Mouse (Mus musculus) limb, embryonic 10.5 days (tissue): ENCODE measurements around the gene Echs1. TPM values are rescaled to one million over a fixed set of nuclear protein-coding genes. Genes with fewer than 3 reads are reported as not detected.

ENCODE experiments used
- DNase-seq: peaks from one replicate; pipeline ENCODE4 v3.0.0-alpha.2; 2017; ENCODE audit warnings: low spot score
- H3K27ac ChIP-seq: fragments of 300-500 bp; sonication (generic); 2 replicates; pipeline ENCODE4 v1.5.1; 2016; ENCODE audit warnings: mild to moderate bottlenecking
- H3K27me3 ChIP-seq: fragments of 300-500 bp; sonication (generic); 2 replicates; pipeline ENCODE4 v1.6.1; 2016; ENCODE audit warnings: low read depth, mild to moderate bottlenecking; ENCODE audit not compliant: poor library complexity, severe bottlenecking
- H3K36me3 ChIP-seq: fragments of 300-500 bp; sonication (generic); 2 replicates; pipeline ENCODE4 v1.6.1; 2016; ENCODE audit warnings: mild to moderate bottlenecking, moderate library complexity
- H3K4me1 ChIP-seq: fragments of 300-500 bp; sonication (generic); 2 replicates; pipeline ENCODE4 v1.6.1; 2016
- H3K4me3 ChIP-seq: fragments of 300-500 bp; sonication (generic); 2 replicates; pipeline ENCODE4 v1.5.1; 2016; ENCODE audit warnings: mild to moderate bottlenecking, moderate library complexity
- H3K9me3 ChIP-seq: fragments of 300-500 bp; sonication (generic); replicated peaks from 2 replicates; pipeline ENCODE4 v1.6.1; 2016; ENCODE audit warnings: mild to moderate bottlenecking
- WGBS: fragments of 180-500 bp; shearing (Covaris S2); methylation state at CpG from one replicate; pipeline ENCODE4 v1.1.7; 2016; 5-methylcytosine and 5-hydroxymethylcytosine counted together
- polyA plus RNA-seq: library from polyadenylated mRNA; unstranded; fragments of >200 nt; fragmentation: Nextera tagmentation; extraction: Ambion mirVana; gene quantifications from 2 replicates; pipeline ENCODE4 v1.2.1, GENCODE M21; 2016

Echs1 gene
- polyA plus RNA-seq, 1 experiment from 2014 or later, result 174 TPM

- no peaks in the 10 kb centered on the region for H3K9me3 ChIP-seq
- H3K27ac ChIP-seq, result no peak overlapping the region
- H3K36me3 ChIP-seq, result no peaks in the 10 kb centered on the region
- DNase-seq, result no peak
- no peak overlapping the region for H3K4me3 ChIP-seq
- H3K27me3 ChIP-seq, result peaks cover 51% of the 10 kb centered on the region
- H3K4me1 ChIP-seq, result peaks cover 24% of the 10 kb centered on the region
- WGBS, result 81% methylated on average over 6 of the region's 6 CpGs
Observed at GRCm38 (mm10) chr7:140077698-140078097, 38.6 kb downstream of the Echs1 start.

- Histone ChIP-seq H3K27me3 (peaks cover 44% of the 10 kb centered on the region), H3K36me3 (no peaks in the 10 kb centered on the region), H3K27ac (peak overlapping the region; percentile 75), H3K4me3 (peak overlapping the region; percentile 45), H3K4me1 (peaks cover 9% of the 10 kb centered on the region), H3K9me3 (no peaks in the 10 kb centered on the region)
- DNase-seq, result peak; percentile 49
- 34% methylated on average over 39 of the region's 39 CpGs for WGBS
Observed at GRCm38 (mm10) chr7:140070042-140070711, 46.1 kb downstream of the Echs1 start.

GRCm38 (mm10) chr7:140067397-140067796 is 48.9 kb downstream of the Echs1 start:
- no peaks in the 10 kb centered on the region for H3K36me3 ChIP-seq
- DNase-seq, result no peak
- H3K4me3 ChIP-seq, result no peak overlapping the region
- H3K27me3 ChIP-seq, result peaks cover 62% of the 10 kb centered on the region
- 74% methylated on average over 6 of the region's 6 CpGs for WGBS
- H3K4me1 ChIP-seq, result peaks cover 11% of the 10 kb centered on the region
- no peaks in the 10 kb centered on the region for H3K9me3 ChIP-seq
- H3K27ac ChIP-seq, result no peak overlapping the region

GRCm38 (mm10) chr7:140063092-140063491 is 53.2 kb downstream of the Echs1 start:
- Histone ChIP-seq H3K36me3 (no peaks in the 10 kb centered on the region), H3K27ac (no peak overlapping the region), H3K4me1 (peaks cover 25% of the 10 kb centered on the region), H3K4me3 (no peak overlapping the region), H3K9me3 (no peaks in the 10 kb centered on the region), H3K27me3 (peaks cover 76% of the 10 kb centered on the region)
- 21% methylated on average over 7 of the region's 7 CpGs for WGBS
- peak; percentile 79 for DNase-seq

GRCm38 (mm10) chr7:140062307-140062706 is 54.0 kb downstream of the Echs1 start:
- peaks cover 84% of the 10 kb centered on the region for H3K27me3 ChIP-seq
- WGBS, result 18% methylated on average over 11 of the region's 11 CpGs
- H3K36me3 ChIP-seq, result no peaks in the 10 kb centered on the region
- no peak overlapping the region for H3K4me3 ChIP-seq
- no peaks in the 10 kb centered on the region for H3K9me3 ChIP-seq
- H3K27ac ChIP-seq, result no peak overlapping the region
- peak; percentile 51 for DNase-seq
- peaks cover 33% of the 10 kb centered on the region for H3K4me1 ChIP-seq

- 4% methylated on average over 6 of the region's 6 CpGs for WGBS
- peak overlapping the region; percentile 54 for H3K4me3 ChIP-seq
- no peak for DNase-seq
Observed at GRCm38 (mm10) chr7:140061832-140062130, 54.5 kb downstream of the Echs1 start.

GRCm38 (mm10) chr7:140060936-140061831 is 55.1 kb downstream of the Echs1 start:
- H3K4me3 ChIP-seq, result peak overlapping the region; percentile 54
- peaks cover 95% of the 10 kb centered on the region for H3K27me3 ChIP-seq
- WGBS, result under 1% methylated on average over 47 of the region's 47 CpGs
- H3K27ac ChIP-seq, result peak overlapping the region; percentile 76
- H3K4me1 ChIP-seq, result peaks cover 33% of the 10 kb centered on the region
- H3K9me3 ChIP-seq, result no peaks in the 10 kb centered on the region
- no peaks in the 10 kb centered on the region for H3K36me3 ChIP-seq
- peak; percentile 68 for DNase-seq

More at GRCm38 (mm10) chr7:140061832-140062130, 54.5 kb downstream of the Echs1 start:
- 0 out of 2 replicates have a peak overlapping the region, but pooled peaks have one; percentile 76 for H3K27ac ChIP-seq
- no peaks in the 10 kb centered on the region for H3K9me3 ChIP-seq
- peaks cover 89% of the 10 kb centered on the region for H3K27me3 ChIP-seq
- no peaks in the 10 kb centered on the region for H3K36me3 ChIP-seq
- peaks cover 33% of the 10 kb centered on the region for H3K4me1 ChIP-seq

GRCm38 (mm10) chr7:140059601-140060000 is 56.7 kb downstream of the Echs1 start:
- no peak for DNase-seq
- Histone ChIP-seq H3K4me3 (no peak overlapping the region), H3K9me3 (no peaks in the 10 kb centered on the region), H3K36me3 (no peaks in the 10 kb centered on the region), H3K27me3 (peaks cover 100% of the 10 kb centered on the region), H3K4me1 (peaks cover 33% of the 10 kb centered on the region), H3K27ac (no peak overlapping the region)
- 32% methylated on average over 4 of the region's 4 CpGs for whole genome bisulfite sequencing

GRCm38 (mm10) chr7:140058528-140058927 is 57.7 kb downstream of the Echs1 start:
- 20% methylated on average over 7 of the region's 7 CpGs for WGBS
- H3K27me3 ChIP-seq, result peaks cover 99% of the 10 kb centered on the region
- no peaks in the 10 kb centered on the region for H3K36me3 ChIP-seq
- no peak for DNase-seq
- peaks cover 33% of the 10 kb centered on the region for H3K4me1 ChIP-seq
- peak overlapping the region; percentile 88 for H3K27ac ChIP-seq
- H3K4me3 ChIP-seq, result peak overlapping the region; percentile 64
- no peaks in the 10 kb centered on the region for H3K9me3 ChIP-seq

GRCm38 (mm10) chr7:140057413-140058407 is 58.6 kb downstream of the Echs1 start:
- Histone ChIP-seq H3K4me1 (peaks cover 33% of the 10 kb centered on the region), H3K27me3 (peaks cover 99% of the 10 kb centered on the region), H3K9me3 (no peaks in the 10 kb centered on the region), H3K27ac (peak overlapping the region; percentile 88), H3K36me3 (no peaks in the 10 kb centered on the region), H3K4me3 (peak overlapping the region; percentile 64)
- DNase-seq, result peak; percentile 82
- 2% methylated on average over 53 of the region's 53 CpGs for WGBS
